Mouse (Mus musculus) effector memory CD4-positive, alpha-beta T cell, adult 7 months (primary cell): ENCODE results near the gene Mb. TPM values are rescaled to one million over a fixed set of nuclear protein-coding genes. Genes with fewer than 3 reads are reported as not detected.

ENCODE experiments used
- polyA plus RNA-seq: library from polyadenylated mRNA; unstranded; fragments of 100-300 nt; shearing (Covaris generic); gene quantifications from one replicate; pipeline ENCODE4 v1.2.1, GENCODE M21; 2017

The Mb gene
- polyA plus RNA-seq: 0.35 TPM

GRCm38 (mm10) chr15:77050570-77050969, at the start of gene Mb:
Gene Mb (minus strand): TSS chr15:77050670.

GRCm38 (mm10) chr15:77044597-77045320, 5.7 kb downstream of the Mb start, which contains the start of gene Apol6:
Gene Apol6 (plus strand): TSS chr15:77044729.

Other genes with a start within 250 kb of the Mb start
- 5.6 TPM for gene Zfp251, start 179.2 kb downstream of the Mb start, polyA plus RNA-seq
- 5.8 TPM for gene Zfp7, start 171.4 kb downstream of the Mb start, polyA plus RNA-seq
- gene Gm49527, start 171.3 kb downstream of the Mb start, polyA plus RNA-seq: not detected
- not detected for gene Zfp647, start 125.2 kb downstream of the Mb start, polyA plus RNA-seq
- gene 1110038F14Rik, start 102.2 kb downstream of the Mb start, polyA plus RNA-seq: 36.5 TPM
- gene Apol6, start 5.9 kb downstream of the Mb start, polyA plus RNA-seq: 0.66 TPM